Mouse (Mus musculus) C3H10T1/2 (cell line): ENCODE results near the gene Serpinb9. TPM values are rescaled to one million over a fixed set of nuclear protein-coding genes. Genes with fewer than 3 reads are reported as not detected.

Source experiments
- polyA plus RNA-seq, 2 experiments: library from polyadenylated mRNA; unstranded; fragments of >200 nt; fragmentation: generic; extraction: Trizol; gene quantifications; one replicate each; pipeline ENCODE4 v1.2.1; 2012; ENCODE audit warnings: missing spikeins in 2 of 2

Gene Serpinb9
- polyA plus RNA-seq = 1 to 10 TPM in 1 of 2 experiments, under 1 TPM in 1; 0.51 to 6.3 TPM

DNA sequence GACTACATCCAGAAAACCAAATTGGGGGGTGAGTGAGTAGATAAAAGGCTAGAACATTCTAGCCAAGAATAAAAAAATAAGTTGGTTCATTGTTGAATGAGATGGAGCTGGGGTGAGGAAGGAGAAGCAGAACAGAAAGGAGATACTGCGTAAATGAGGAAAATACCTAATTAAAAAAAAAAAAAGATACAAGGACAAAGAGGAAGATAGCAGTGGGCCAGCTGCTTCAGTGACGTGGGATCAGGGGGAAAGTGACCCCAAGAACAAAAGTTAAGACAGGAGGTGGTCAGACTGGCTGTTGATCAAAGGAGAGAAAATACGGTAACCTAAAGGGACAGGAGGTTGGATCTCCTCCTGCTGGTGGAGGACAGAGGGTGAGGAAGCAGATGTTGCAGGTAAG, at the start of gene Serpinb9:
Gene Serpinb9, plus strand, starts transcription at position 301 of the 400 bp plus-strand sequence.

DNA sequence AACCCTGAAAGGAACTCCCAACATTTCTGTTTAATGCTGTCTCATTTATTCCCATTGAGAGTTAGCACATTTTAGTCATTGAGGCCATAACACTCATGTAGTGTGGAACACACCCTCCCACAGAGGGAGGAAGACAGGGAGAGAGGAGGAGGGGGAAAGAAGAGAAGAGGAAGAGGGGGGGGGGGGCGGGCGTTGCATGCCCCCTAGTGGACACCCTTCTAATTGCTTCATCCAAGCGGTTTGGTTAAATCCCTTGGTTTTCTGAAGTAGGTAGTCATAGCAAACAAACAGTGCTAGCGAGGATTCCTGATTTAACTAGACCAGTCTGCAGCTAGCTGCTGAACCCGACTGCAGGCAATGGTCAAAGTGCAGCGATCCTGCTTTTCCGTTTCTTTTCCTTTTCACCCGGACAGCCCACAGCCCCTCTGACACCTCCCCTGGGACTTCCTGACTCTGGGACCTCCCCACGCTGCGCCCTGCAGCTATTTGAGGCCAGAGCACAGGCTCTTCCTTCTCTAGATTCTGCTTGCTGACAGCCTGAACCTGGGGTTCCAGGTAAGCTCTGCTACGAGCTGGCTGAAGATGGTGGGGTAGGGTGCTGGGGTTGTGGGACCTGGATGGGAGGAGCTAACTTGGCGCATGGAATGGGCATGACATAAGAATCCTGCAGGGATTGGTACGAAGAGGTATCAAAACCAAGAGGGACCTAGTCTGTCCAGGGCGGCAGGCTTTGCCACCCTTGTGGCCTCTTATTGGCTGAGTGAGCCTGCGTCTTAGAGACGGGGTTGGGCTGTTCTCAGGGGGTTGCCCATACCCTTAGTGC, 37.9 kb upstream of the Serpinb9 start, which contains the start of gene Serpinb6b:
Gene Serpinb6b, plus strand, starts transcription at position 221 of the 823 bp plus-strand sequence.

DNA sequence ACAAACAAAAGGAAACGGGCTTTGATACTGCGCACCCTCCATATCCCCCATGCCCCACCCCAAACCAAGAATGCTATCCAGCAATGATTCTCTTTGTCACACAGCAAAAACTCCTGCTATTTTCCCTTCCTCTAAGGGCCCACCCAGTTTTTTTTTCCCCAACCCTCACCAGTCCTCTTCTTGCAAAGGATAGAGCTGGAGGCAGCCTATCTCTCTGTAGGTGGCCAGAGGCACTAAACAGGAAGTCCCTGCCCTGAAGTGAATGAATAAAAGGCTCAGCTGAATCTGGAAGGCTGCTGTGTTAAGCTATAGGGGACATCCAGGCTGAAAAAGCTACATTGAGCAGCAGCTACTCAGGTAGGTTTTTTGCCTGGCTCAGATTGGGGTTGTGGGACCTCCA, 24.2 kb downstream of the Serpinb9 start, which contains the start of gene Serpinb9b:
Gene Serpinb9b, plus strand, starts transcription at position 173 of the 400 bp plus-strand sequence.

Other genes starting within 250 kb of the Serpinb9 start
- under 1 TPM in 1 of 2 experiments, not detected in 1; 0.01 TPM for gene Mylk4, start 219.3 kb upstream of the Serpinb9 start, polyA plus RNA-seq
- 10 to 100 TPM in 1 of 2 experiments, 1 to 10 TPM in 1; 6.3 to 23.6 TPM for gene Wrnip1, start 201.2 kb upstream of the Serpinb9 start, polyA plus RNA-seq
- gene D930007J09Rik, start 200.4 kb upstream of the Serpinb9 start, polyA plus RNA-seq = not detected
- gene Serpinb1a, start 152.1 kb upstream of the Serpinb9 start, polyA plus RNA-seq = 10 to 100 TPM in 1 of 2 experiments, 1 to 10 TPM in 1; 2.6 to 49.3 TPM
- gene Serpinb1c, start 105.0 kb upstream of the Serpinb9 start, polyA plus RNA-seq = under 1 TPM; 0.02 to 0.05 TPM
- gene Serpinb6b, start 38.0 kb upstream of the Serpinb9 start, polyA plus RNA-seq = under 1 TPM; 0.09 to 0.11 TPM
- under 1 TPM; 0.14 to 0.25 TPM for gene Serpinb9b, start 24.2 kb downstream of the Serpinb9 start, polyA plus RNA-seq
- gene Serpinb1b, start 75.3 kb downstream of the Serpinb9 start, polyA plus RNA-seq = under 1 TPM; 0.22 to 0.27 TPM
- not detected for gene Serpinb9c, start 156.5 kb downstream of the Serpinb9 start, polyA plus RNA-seq
- gene Serpinb9d, start 189.7 kb downstream of the Serpinb9 start, polyA plus RNA-seq = not detected
- not detected for gene Serpinb9e, start 246.4 kb downstream of the Serpinb9 start, polyA plus RNA-seq